ENCODE assay signal across 7 mouse cellular contexts in genomic region chr11:117265981-117266905, GRCm38 (mm10).
DNase-seq lines count a peak whose midpoint lies in the region; ATAC-seq and TF ChIP-seq lines count a peak whose summit lies in the region.

No protein-coding gene starts in this region.

- in situ Hi-C loops in Patski (cut with MboI; ENCODE audit: low pct_unique_long_range_greater_than_20kb) = loop anchor here (5.0 to 10.0 kb wide), 2 partner anchors 46 to 89 kb away; no protein-coding TSS in a partner anchor

- POLR2A ChIA-PET in Patski (lab: Charles Lee) = interaction anchor here (1.1 to 1.7 kb wide), 3 partner anchors 10 to 43 kb away, joined by 3 to 4 read pairs (median 3); no protein-coding TSS in a partner anchor

- 1% methylated on average over 69 of the region's 69 CpGs for whole genome bisulfite sequencing in heart, adult 2 months
- WGBS in midbrain, postnatal 0 days = under 1% methylated on average over 38 of the region's 69 CpGs

- no peaks in the 10 kb centered on the region for H3K27me3 ChIP-seq in Patski
- H3K27me3 ChIP-seq in heart, adult 2 months (ENCODE audit: control insufficient read depth, insufficient read depth, low read length) = no peaks in the 10 kb centered on the region
- 0 out of 2 replicates have a peak, but pooled peaks cover 11% of the 10 kb centered on the region for H3K27me3 ChIP-seq in midbrain, postnatal 0 days (ENCODE audit: insufficient read depth, low read length)

- CTCF ChIA-PET in Patski (lab: Charles Lee) = interaction anchor here (1.4 kb wide), 1 partner anchor 46 kb away, joined by 3 read pairs; no protein-coding TSS in a partner anchor

- peak overlapping the region; percentile 94 for H3K4me3 ChIP-seq in heart, adult 2 months
- peak overlapping the region; percentile 47 for H3K4me3 ChIP-seq in midbrain, postnatal 0 days (ENCODE audit: low read depth, low read length)

- H3K4me1 ChIP-seq in heart, adult 2 months (ENCODE audit: control insufficient read depth, insufficient read depth, low read length) = peaks cover 28% of the 10 kb centered on the region
- H3K4me1 ChIP-seq in midbrain, postnatal 0 days (ENCODE audit: insufficient read depth, low read length) = 0 out of 2 replicates have a peak, but pooled peaks cover 4% of the 10 kb centered on the region

- ATAC-seq in Patski = peak; percentile 77
- ATAC-seq in midbrain, postnatal 0 days (ENCODE audit: low FRiP score) = peak; percentile 57; the same call in 1 of the 2 replicates

- H3K79me2 ChIP-seq in heart, adult 2 months (replicated peaks; ENCODE audit: control insufficient read depth, insufficient read depth, low read length) = peaks cover 5% of the 10 kb centered on the region

- TF ChIP-seq CTCF in Patski (IDR thresholded peaks at IDR 0.05) = no peak
- no peak for TF ChIP-seq CTCF in heart, adult 2 months (IDR thresholded peaks at IDR 0.05)
- TF ChIP-seq CTCF in midbrain, postnatal 0 days (IDR thresholded peaks at IDR 0.05) = no peak

- intact Hi-C loops in heart, adult 2 months (cut with DNase I) = loop anchor here (1.0 kb wide), 1 partner anchor 46 kb away; no protein-coding TSS in a partner anchor

- DNase-seq in Patski (ENCODE audit: low read depth, low spot score) (no peak), liver (peak; percentile 78)
- peak; percentile 75 for DNase-seq in embryo, embryonic 11.5 days (ENCODE audit: low read depth, low spot score)
- DNase-seq in heart, adult 2 months = peak; percentile 94 to 95
- peak; percentile 91 for DNase-seq in kidney, adult 11 months
- peak; percentile 51 for DNase-seq in midbrain, postnatal 0 days (ENCODE audit: low spot score)
- DNase-seq in spleen, postnatal 14 days (ENCODE audit: low spot score in 2 of 2) = peak; percentile 67 to 75

- H3K4me2 ChIP-seq in midbrain, postnatal 0 days (ENCODE audit: low read depth, low read length, poor library complexity, severe bottlenecking) = peak overlapping the region; percentile 76

- H3K36me3 ChIP-seq in heart, adult 2 months (ENCODE audit: control insufficient read depth, insufficient read depth, low read length) = no peaks in the 10 kb centered on the region; the same call in 1 of the 2 replicates
- no peaks in the 10 kb centered on the region for H3K36me3 ChIP-seq in midbrain, postnatal 0 days (ENCODE audit: insufficient read depth, low read length)

- no peaks in the 10 kb centered on the region for H3K9me3 ChIP-seq in midbrain, postnatal 0 days (ENCODE audit: low read length)

- H3K27ac ChIP-seq in heart, adult 2 months = peak overlapping the region; percentile 94
- H3K27ac ChIP-seq in midbrain, postnatal 0 days (ENCODE audit: low read depth, low read length) = no peak overlapping the region

- H3K9ac ChIP-seq in heart, adult 2 months (ENCODE audit: low read depth, low read length) = peak overlapping the region; percentile 82
- peak overlapping the region; percentile 59 for H3K9ac ChIP-seq in midbrain, postnatal 0 days (replicated peaks; ENCODE audit: low read length, poor library complexity, severe bottlenecking)

- peak; percentile 52 for TF ChIP-seq POLR2A in heart, adult 2 months (IDR thresholded peaks at IDR 0.05; ENCODE audit: insufficient read depth, low read depth, low read length)

- TF ChIP-seq EP300 in heart, adult 2 months (IDR thresholded peaks at IDR 0.05; ENCODE audit: insufficient read depth, low read depth, low read length) = 0 out of 2 replicates have a peak, but pooled peaks have one; percentile 40
